Mouse (Mus musculus) heart, postnatal 0 days (tissue): ENCODE data around the gene Gpr65.

Experiments
- CTCF ChIP-seq: IDR thresholded peaks from 2 replicates; pipeline ENCODE4 v1.5.1; 2016; ENCODE audit warnings: antibody characterized with exemption, control low read depth, low read depth
- EP300 ChIP-seq: IDR thresholded peaks from 2 replicates; pipeline ENCODE4 v1.6.1; 2016; ENCODE audit warnings: antibody characterized with exemption, low read depth

DNA sequence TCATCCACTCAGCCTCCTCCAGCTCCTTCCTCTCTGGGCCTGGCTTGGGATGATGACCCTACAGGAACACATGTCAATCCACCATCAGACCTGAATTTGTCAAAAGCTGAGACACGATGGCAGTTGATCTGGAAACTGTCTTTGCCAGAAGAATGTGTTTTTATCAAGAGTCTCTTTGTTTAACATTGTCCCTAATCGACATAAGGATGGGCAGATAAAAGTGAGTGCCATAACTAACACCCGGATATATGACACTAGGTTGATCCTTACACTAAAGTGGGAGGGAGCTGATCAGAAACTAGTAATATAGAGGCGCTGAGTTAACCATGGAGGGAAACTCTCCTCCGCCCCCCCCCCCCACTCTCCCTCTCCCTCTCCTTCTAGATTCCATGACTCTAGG, 33.5 kb downstream of the Gpr65 start:
- TF ChIP-seq CTCF: no peak
- no peak for TF ChIP-seq EP300
